Mouse (Mus musculus) embryo, embryonic 11 days (tissue): ENCODE measurements around the gene Shb.
"Not testable (repeated sequence)": the region's sequence is repeated elsewhere in the genome, so short reads cannot be mapped to it uniquely, and the experiment has no call there.

Experiments
- DNase-seq: peaks from one replicate; pipeline ENCODE4 v3.0.0-alpha.2; 2015

Shb gene

DNA sequence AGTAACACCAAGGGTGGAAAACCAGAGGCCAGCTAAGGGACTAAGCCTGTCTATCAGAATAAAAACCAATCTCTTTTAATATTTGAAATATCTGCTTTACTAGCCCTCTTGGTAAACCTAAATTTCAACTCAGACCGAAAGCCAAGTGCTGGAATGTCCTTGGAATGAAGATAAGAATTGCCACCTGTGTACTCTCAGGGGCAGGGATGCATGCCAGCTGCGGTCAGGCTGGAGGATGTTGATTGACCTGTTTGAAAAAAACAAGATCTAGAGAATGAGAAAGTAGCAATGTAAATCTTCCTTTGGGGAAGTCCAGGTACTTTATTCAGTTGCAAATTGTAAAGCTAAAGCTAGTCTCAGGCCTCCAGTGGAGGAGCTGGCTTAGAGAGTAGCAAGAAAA, 150.1 kb downstream of the Shb start:
- not testable (repeated sequence) for DNase-seq

- not testable (repeated sequence) for DNase-seq
Measured at GRCm38 (mm10) chr4:45380903-45381580, 151.2 kb downstream of the Shb start.

DNA sequence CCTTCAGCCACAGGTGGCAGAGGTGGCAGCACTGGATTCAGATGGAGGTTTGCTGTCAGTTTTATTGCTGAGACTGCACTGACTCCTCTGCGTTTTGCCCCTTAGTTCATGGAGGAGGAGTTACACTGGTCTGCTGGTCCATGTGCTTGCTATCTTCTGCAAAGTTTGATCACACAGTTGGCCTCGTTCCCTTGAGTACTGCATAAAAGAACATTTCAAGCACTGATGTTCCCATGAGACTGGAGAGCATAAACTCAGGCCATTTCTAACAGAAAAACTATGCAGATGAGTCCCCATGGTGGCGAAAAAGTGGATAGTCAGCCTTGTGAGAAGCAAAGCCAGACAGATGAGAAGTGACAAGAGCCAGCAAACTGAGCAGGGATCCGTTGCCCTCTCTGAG, 155.7 kb downstream of the Shb start:
- DNase-seq: no peak

GRCm38 (mm10) chr4:45374879-45375278, 157.4 kb downstream of the Shb start:
- no peak for DNase-seq
